Mouse (Mus musculus) neural tube, embryonic 14.5 days (tissue): ENCODE measurements around the gene Vstm5. TPM values are rescaled to one million over a fixed set of nuclear protein-coding genes. Genes with fewer than 3 reads are reported as not detected.

ENCODE experiments used
- ATAC-seq: fragments of 200-750 bp; cut with Nextera tagmentation; 2 replicates; pipeline ENCODE4 v1.8.0; 2017; ENCODE audit warnings: low read depth, mild to moderate bottlenecking, moderate TSS enrichment, moderate library complexity
- H3K27ac ChIP-seq: fragments of 300-500 bp; sonication (generic); 2 replicates; pipeline ENCODE4 v1.5.1; 2014; ENCODE audit warnings: low read depth, mild to moderate bottlenecking, control low read depth, low read length, moderate library complexity, mixed read lengths
- H3K27me3 ChIP-seq: fragments of 300-500 bp; sonication (generic); 2 replicates; pipeline ENCODE4 v1.6.1; 2014; ENCODE audit warnings: low read length; ENCODE audit not compliant: control insufficient read depth, insufficient read depth
- H3K36me3 ChIP-seq: fragments of 300-500 bp; sonication (generic); 2 replicates; pipeline ENCODE4 v1.6.1; 2014; ENCODE audit warnings: low read length, mixed read lengths; ENCODE audit not compliant: control insufficient read depth, insufficient read depth
- H3K4me1 ChIP-seq: fragments of 300-500 bp; sonication (generic); 2 replicates; pipeline ENCODE4 v1.6.1; 2014; ENCODE audit warnings: low read length; ENCODE audit not compliant: control insufficient read depth, insufficient read depth
- H3K4me2 ChIP-seq: fragments of 300-500 bp; sonication (generic); 2 replicates; pipeline ENCODE4 v1.6.1; 2014; ENCODE audit warnings: mild to moderate bottlenecking, low read depth, low read length, control low read depth
- H3K4me3 ChIP-seq: fragments of 300-500 bp; sonication (generic); 2 replicates; pipeline ENCODE4 v1.5.1; 2014; ENCODE audit warnings: low read depth, low read length, control low read depth, mixed read lengths
- H3K9ac ChIP-seq: fragments of 300-500 bp; sonication (generic); replicated peaks from 2 replicates; pipeline ENCODE4 v1.6.1; 2014; ENCODE audit warnings: low read depth, mild to moderate bottlenecking, control low read depth, low read length, mixed read lengths
- H3K9me3 ChIP-seq: fragments of 300-500 bp; sonication (generic); 2 replicates; pipeline ENCODE4 v1.6.1; 2016; ENCODE audit warnings: low read length; ENCODE audit not compliant: control insufficient read depth
- WGBS: fragments of 180-500 bp; shearing (Covaris S2); extraction: QIAGEN DNeasy Blood & Tissue Kit; methylation state at CpG from one replicate; pipeline ENCODE4 v1.1.7; 2014; 5-methylcytosine and 5-hydroxymethylcytosine counted together
- polyA plus RNA-seq: library from polyadenylated mRNA; unstranded; fragments of >200 nt; fragmentation: Nextera tagmentation; extraction: Ambion mirVana; gene quantifications from 2 replicates; pipeline ENCODE4 v1.2.1, GENCODE M21; 2014

The Vstm5 gene
- polyA plus RNA-seq, 1 experiment from 2014 or later = 41.8 TPM

- H3K27ac ChIP-seq = peak overlapping the region; percentile 82
- ATAC-seq = no peak
- whole genome bisulfite sequencing = 10% methylated on average over 19 of the region's 19 CpGs
- H3K9me3 ChIP-seq = no peaks in the 10 kb centered on the region
- peak overlapping the region; percentile 85 for H3K4me3 ChIP-seq
- peaks cover 15% of the 10 kb centered on the region for H3K4me1 ChIP-seq
- H3K27me3 ChIP-seq = no peaks in the 10 kb centered on the region
- H3K4me2 ChIP-seq = peak overlapping the region; percentile 87
- H3K9ac ChIP-seq = peak overlapping the region; percentile 90
- peaks cover 14% of the 10 kb centered on the region for H3K36me3 ChIP-seq
Measured at GRCm38 (mm10) chr9:15279139-15279648, 40.3 kb downstream of the Vstm5 start.

DNA sequence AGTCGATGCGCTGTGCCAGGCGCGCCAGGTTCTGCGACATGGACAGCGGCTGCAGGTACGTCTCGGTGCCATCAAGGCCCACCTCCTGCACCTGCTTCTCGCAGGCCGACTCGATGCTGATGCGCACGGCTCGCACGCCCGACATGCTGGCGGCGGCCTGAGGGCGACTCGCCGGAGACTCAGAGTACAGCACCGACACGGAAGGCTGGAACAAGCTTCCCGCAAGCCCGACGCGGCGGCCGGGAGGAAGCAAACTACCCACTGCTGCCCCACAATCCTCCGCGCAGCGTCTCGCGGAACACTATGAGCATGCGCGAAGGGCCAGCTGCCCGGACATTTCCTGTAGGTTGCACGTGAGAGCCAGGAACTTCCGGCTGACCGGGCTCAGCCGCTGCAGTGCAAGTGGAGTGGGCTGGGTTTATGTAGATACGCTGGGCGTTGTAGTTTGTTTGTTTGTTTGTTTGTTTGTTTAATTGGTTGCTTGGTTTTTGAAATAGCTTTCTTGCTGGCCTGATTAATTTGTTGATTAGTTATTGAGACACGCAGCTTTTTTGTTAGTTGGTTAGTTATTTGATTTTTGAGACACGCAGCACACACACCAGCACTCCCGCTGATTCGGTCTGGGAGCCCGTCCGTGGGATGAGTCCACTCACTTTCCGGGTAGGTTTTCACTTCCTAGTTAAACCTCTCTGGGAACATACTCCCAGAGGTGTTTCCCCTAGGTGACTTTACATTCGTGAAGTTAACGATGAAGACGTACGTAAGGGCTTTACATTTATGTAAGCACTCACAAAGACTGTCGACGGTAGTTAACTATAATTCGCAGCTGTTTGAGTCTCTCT lies 41.0 kb downstream of the Vstm5 start, which contains the start of gene Med17:
Gene Med17, minus strand, starts transcription at position 283 of the 842 bp plus-strand sequence.
- Histone ChIP-seq H3K36me3 (peaks cover 7% of the 10 kb centered on the region), H3K27ac (peak within 1 kb of the TSS; percentile 82), H3K9ac (peak within 1 kb of the TSS; percentile 90), H3K4me1 (peaks cover 15% of the 10 kb centered on the region), H3K4me3 (peak within 1 kb of the TSS; percentile 85), H3K4me2 (peak within 1 kb of the TSS; percentile 87), H3K9me3 (no peaks in the 10 kb centered on the region), H3K27me3 (no peaks in the 10 kb centered on the region)
- ATAC-seq = peak; percentile 98
- under 1% methylated on average over 57 of the region's 57 CpGs for WGBS

DNA sequence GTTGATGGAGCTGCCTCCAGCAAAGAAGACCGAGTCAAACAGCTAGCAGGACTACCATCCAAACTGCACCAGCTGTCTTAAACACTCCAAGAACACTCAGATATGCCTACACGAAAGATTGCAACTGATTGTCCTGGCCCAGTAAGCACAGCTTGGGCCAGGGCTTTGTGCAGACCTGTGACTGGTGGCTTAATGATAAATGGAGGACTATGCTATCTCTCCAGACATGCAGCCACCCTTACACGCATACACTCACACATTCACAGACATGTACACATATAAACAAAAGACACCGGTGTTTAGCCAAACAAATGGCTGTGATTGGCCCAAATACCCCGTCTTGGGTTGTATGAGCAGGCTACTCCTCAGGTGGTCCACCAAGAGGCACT lies 41.6 kb downstream of the Vstm5 start:
- Histone ChIP-seq H3K36me3 (peaks cover 1% of the 10 kb centered on the region; the same call in 1 of the 2 replicates), H3K9me3 (no peaks in the 10 kb centered on the region), H3K4me1 (peaks cover 15% of the 10 kb centered on the region), H3K4me2 (peak overlapping the region; percentile 87), H3K4me3 (peak overlapping the region; percentile 85), H3K27ac (peak overlapping the region; percentile 62; the same call in 1 of the 2 replicates), H3K9ac (peak overlapping the region; percentile 90), H3K27me3 (no peaks in the 10 kb centered on the region)
- ATAC-seq = 0 out of 2 replicates have a peak, but pooled peaks have one; percentile 1
- 48% methylated on average over 5 of the region's 5 CpGs for WGBS

DNA sequence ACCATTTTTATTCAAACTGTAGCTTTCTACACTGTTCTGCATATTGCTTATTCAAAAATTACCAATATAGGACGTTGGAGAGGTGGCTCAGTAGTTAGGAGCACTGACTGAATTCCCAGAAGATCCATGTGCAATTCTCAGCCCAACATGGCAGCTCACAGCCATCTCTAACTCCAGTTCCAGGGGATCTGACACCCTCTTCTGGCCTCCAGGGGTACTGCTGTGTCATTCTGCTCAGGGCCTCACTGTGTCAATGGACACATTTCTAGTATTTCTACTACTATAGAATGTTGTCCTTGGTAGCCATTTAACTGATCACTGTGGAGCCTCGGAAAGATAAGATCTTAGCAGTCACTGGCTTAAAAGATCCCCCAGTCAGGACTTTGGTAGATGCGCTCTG lies 46.6 kb downstream of the Vstm5 start:
- WGBS = 66% methylated on average over 3 of the region's 3 CpGs
- H3K9ac ChIP-seq = no peak overlapping the region
- H3K4me2 ChIP-seq = no peak overlapping the region

DNA sequence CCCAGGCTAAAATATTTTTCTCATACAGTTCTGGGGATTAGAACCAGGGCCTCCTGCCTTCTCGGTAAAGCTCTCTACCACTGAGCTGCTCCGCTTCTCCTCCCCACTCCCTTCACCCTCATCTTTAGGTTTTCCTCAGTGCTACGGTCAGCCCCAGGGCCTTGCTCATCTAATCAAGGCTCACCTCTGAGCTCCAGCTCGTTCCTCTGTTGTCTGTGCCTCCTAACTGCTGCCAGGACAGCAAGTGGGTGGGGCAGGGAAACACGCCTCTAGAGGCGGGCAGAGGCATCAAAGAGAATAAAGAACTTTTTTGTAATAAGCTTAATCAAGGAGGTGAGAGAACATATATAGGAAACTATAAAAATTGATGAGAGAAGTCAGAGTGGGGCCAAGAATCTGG lies 49.0 kb downstream of the Vstm5 start:
- no peaks in the 10 kb centered on the region for H3K4me1 ChIP-seq

More for the DNA sequence above, 46.6 kb downstream of the Vstm5 start:
- Histone ChIP-seq H3K27ac (no peak overlapping the region), H3K4me3 (no peak overlapping the region), H3K27me3 (no peaks in the 10 kb centered on the region), H3K4me1 (peaks cover 6% of the 10 kb centered on the region), H3K36me3 (peaks cover 2% of the 10 kb centered on the region; the same call in 1 of the 2 replicates), H3K9me3 (no peaks in the 10 kb centered on the region)
- ATAC-seq = no peak

GRCm38 (mm10) chr9:15288402-15288801 lies 49.6 kb downstream of the Vstm5 start:
- Histone ChIP-seq H3K27me3 (no peaks in the 10 kb centered on the region), H3K4me3 (no peak overlapping the region), H3K9me3 (no peaks in the 10 kb centered on the region), H3K9ac (no peak overlapping the region), H3K27ac (no peak overlapping the region), H3K4me2 (no peak overlapping the region), H3K36me3 (peaks cover 5% of the 10 kb centered on the region; the same call in 1 of the 2 replicates), H3K4me1 (no peaks in the 10 kb centered on the region)
- ATAC-seq = no peak
- WGBS = 92% methylated on average over 3 of the region's 3 CpGs

More for the DNA sequence above, 49.0 kb downstream of the Vstm5 start:
- WGBS = 54% methylated on average over 6 of the region's 6 CpGs
- no peak overlapping the region for H3K9ac ChIP-seq
- no peak for ATAC-seq
- H3K27me3 ChIP-seq = no peaks in the 10 kb centered on the region
- H3K27ac ChIP-seq = no peak overlapping the region
- no peaks in the 10 kb centered on the region for H3K9me3 ChIP-seq
- peaks cover 5% of the 10 kb centered on the region; the same call in 1 of the 2 replicates for H3K36me3 ChIP-seq
- H3K4me2 ChIP-seq = no peak overlapping the region
- no peak overlapping the region for H3K4me3 ChIP-seq

GRCm38 (mm10) chr9:15289251-15289650 lies 50.4 kb downstream of the Vstm5 start:
- Histone ChIP-seq H3K36me3 (peaks cover 5% of the 10 kb centered on the region; the same call in 1 of the 2 replicates), H3K27me3 (no peaks in the 10 kb centered on the region), H3K4me2 (no peak overlapping the region), H3K9me3 (no peaks in the 10 kb centered on the region), H3K4me3 (no peak overlapping the region), H3K4me1 (no peaks in the 10 kb centered on the region), H3K9ac (no peak overlapping the region), H3K27ac (no peak overlapping the region)
- ATAC-seq = no peak
- 90% methylated on average over 6 of the region's 6 CpGs for WGBS

GRCm38 (mm10) chr9:15297112-15297511 lies 58.3 kb downstream of the Vstm5 start:
- Histone ChIP-seq H3K9ac (no peak overlapping the region), H3K4me2 (no peak overlapping the region), H3K4me3 (no peak overlapping the region), H3K27me3 (no peaks in the 10 kb centered on the region), H3K4me1 (no peaks in the 10 kb centered on the region), H3K27ac (no peak overlapping the region), H3K36me3 (no peaks in the 10 kb centered on the region), H3K9me3 (no peaks in the 10 kb centered on the region)
- ATAC-seq = no peak
- WGBS = 86% methylated on average over 7 of the region's 7 CpGs

DNA sequence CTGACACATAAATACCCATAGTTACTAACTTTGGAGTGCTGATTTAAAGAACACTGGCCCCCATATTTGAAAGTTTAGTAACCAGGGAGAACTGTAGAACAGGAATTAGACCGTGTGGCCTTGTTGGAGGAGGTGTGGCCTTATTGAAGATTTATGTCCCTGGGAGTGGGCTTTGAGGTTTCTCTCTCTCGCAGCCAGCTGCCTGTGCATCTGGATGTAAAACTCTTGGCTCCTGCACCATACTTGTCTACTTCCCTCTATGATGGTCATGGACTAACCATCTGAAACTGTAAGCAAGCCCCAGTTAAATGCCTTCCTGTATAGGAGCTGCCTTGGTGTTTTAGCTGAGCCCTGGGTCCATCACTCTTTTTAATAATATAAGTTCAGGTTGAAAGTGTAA lies 59.6 kb downstream of the Vstm5 start:
- no peak for ATAC-seq
- Histone ChIP-seq H3K36me3 (no peaks in the 10 kb centered on the region), H3K4me1 (no peaks in the 10 kb centered on the region), H3K27ac (no peak overlapping the region), H3K9me3 (no peaks in the 10 kb centered on the region), H3K9ac (no peak overlapping the region), H3K4me3 (no peak overlapping the region), H3K4me2 (no peak overlapping the region), H3K27me3 (no peaks in the 10 kb centered on the region)
- 26% methylated on average over 2 of the region's 2 CpGs for WGBS
